Mouse (Mus musculus): ENCODE data around the gene Rsc1a1. TPM values are rescaled to one million over a fixed set of nuclear protein-coding genes. Genes with fewer than 3 reads are reported as not detected.

Gene Rsc1a1
- polyA plus RNA-seq, 1 experiment = 3.6 TPM

DNA sequence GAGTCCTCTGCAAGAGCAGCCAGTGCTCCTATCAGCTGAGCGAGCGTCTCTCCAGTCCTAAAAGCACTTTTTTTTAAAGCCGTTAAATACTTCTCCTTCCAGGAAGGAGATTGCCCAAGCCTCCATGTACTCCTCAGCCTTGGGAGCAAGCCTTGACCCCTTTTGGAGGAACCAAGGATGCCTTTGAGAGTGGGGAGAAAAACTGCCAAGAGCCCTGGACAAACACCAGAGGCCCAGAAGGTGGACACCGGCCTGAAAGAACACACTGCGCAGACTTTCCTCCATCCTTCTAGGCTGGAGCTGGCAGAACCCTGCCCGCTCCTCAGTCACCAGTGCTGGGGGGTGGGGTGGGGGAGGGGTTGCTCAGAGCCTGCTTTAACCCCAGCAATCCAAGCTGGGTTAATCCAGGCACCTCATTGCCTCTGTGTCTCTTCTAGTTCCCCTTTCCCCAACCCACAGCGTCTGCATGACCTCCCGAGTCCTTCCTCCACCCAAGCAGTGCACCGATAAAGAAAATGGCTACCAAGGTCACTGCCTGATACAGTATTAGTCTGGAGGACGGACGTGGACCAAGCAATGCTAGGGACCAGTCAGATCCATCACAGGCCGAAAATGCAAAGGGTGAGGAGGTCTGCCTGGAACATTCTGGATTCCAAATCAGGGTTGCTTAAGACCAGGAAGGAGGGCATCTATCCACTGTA, 29.3 kb downstream of the Rsc1a1 start:
- Histone ChIP-seq H3K36me3 (ENCODE audit: control insufficient read depth, insufficient read depth, low read length) (no peaks in the 10 kb centered on the region; the same call in 1 of the 2 replicates), H3K27me3 (ENCODE audit: control insufficient read depth, insufficient read depth, low read length) (no peaks in the 10 kb centered on the region), H3K27ac (ENCODE audit: control insufficient read depth, insufficient read depth, low read depth, low read length) (peak overlapping the region; percentile 66; the same call in 1 of the 2 replicates), H3K4me3 (ENCODE audit: control insufficient read depth, low read depth, low read length) (no peak overlapping the region), H3K4me1 (ENCODE audit: control insufficient read depth, insufficient read depth, low read length) (peaks cover 31% of the 10 kb centered on the region)
- TF ChIP-seq CTCF (IDR thresholded peaks at IDR 0.05; ENCODE audit: control insufficient read depth, insufficient read depth, insufficient replicate concordance, low read depth, low read length) = no peak
- no peak for TF ChIP-seq POLR2A (IDR thresholded peaks at IDR 0.05; ENCODE audit: control insufficient read depth, low read depth, low read length)

DNA sequence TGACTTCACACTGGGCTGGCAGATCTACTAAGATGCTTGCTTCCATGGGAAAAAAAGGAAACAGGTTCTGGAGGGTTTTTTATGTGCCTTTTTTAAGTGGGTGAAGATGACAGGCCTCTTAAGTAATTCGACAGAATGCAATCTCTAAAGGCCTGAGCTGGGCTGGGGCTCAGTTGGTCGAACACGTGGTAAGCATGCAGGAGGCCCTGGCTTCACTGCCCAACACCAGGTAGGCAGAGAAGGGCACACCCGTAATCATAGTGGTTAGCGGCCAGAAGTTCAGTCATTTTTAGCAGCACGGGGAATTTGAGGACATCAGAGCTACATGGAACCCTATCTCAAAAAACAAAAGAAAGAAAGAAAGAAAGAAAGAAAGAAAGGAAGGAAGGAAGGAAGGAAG, 30.9 kb downstream of the Rsc1a1 start:
- H3K27ac ChIP-seq (ENCODE audit: control insufficient read depth, insufficient read depth, low read depth, low read length) = no peak overlapping the region
- TF ChIP-seq POLR2A (IDR thresholded peaks at IDR 0.05; ENCODE audit: control insufficient read depth, low read depth, low read length) (no peak), CTCF (IDR thresholded peaks at IDR 0.05; ENCODE audit: control insufficient read depth, insufficient read depth, insufficient replicate concordance, low read depth, low read length) (no peak)
- H3K36me3 ChIP-seq (ENCODE audit: control insufficient read depth, insufficient read depth, low read length) = no peaks in the 10 kb centered on the region; the same call in 1 of the 2 replicates
- peaks cover 34% of the 10 kb centered on the region for H3K4me1 ChIP-seq (ENCODE audit: control insufficient read depth, insufficient read depth, low read length)
- H3K27me3 ChIP-seq (ENCODE audit: control insufficient read depth, insufficient read depth, low read length) = no peaks in the 10 kb centered on the region
- H3K4me3 ChIP-seq (ENCODE audit: control insufficient read depth, low read depth, low read length) = peak overlapping the region; percentile 56

GRCm38 (mm10) chr4:141653813-141654212, 31.6 kb downstream of the Rsc1a1 start:
- Histone ChIP-seq H3K4me3 (ENCODE audit: control insufficient read depth, low read depth, low read length) (peak overlapping the region; percentile 56), H3K27ac (ENCODE audit: control insufficient read depth, insufficient read depth, low read depth, low read length) (peak overlapping the region; percentile 25), H3K27me3 (ENCODE audit: control insufficient read depth, insufficient read depth, low read length) (no peaks in the 10 kb centered on the region), H3K36me3 (ENCODE audit: control insufficient read depth, insufficient read depth, low read length) (no peaks in the 10 kb centered on the region; the same call in 1 of the 2 replicates), H3K4me1 (ENCODE audit: control insufficient read depth, insufficient read depth, low read length) (peaks cover 34% of the 10 kb centered on the region)
- TF ChIP-seq POLR2A (IDR thresholded peaks at IDR 0.05; ENCODE audit: control insufficient read depth, low read depth, low read length) (no peak), CTCF (IDR thresholded peaks at IDR 0.05; ENCODE audit: control insufficient read depth, insufficient read depth, insufficient replicate concordance, low read depth, low read length) (no peak)

GRCm38 (mm10) chr4:141653044-141653443, 32.4 kb downstream of the Rsc1a1 start:
- peak overlapping the region; percentile 43 for H3K4me3 ChIP-seq (ENCODE audit: control insufficient read depth, low read depth, low read length)
- no peaks in the 10 kb centered on the region for H3K27me3 ChIP-seq (ENCODE audit: control insufficient read depth, insufficient read depth, low read length)
- peaks cover 30% of the 10 kb centered on the region for H3K4me1 ChIP-seq (ENCODE audit: control insufficient read depth, insufficient read depth, low read length)
- H3K36me3 ChIP-seq (ENCODE audit: control insufficient read depth, insufficient read depth, low read length) = no peaks in the 10 kb centered on the region; the same call in 1 of the 2 replicates
- TF ChIP-seq POLR2A (IDR thresholded peaks at IDR 0.05; ENCODE audit: control insufficient read depth, low read depth, low read length) (no peak), CTCF (IDR thresholded peaks at IDR 0.05; ENCODE audit: control insufficient read depth, insufficient read depth, insufficient replicate concordance, low read depth, low read length) (no peak)
- H3K27ac ChIP-seq (ENCODE audit: control insufficient read depth, insufficient read depth, low read depth, low read length) = no peak overlapping the region

- peak overlapping the region; percentile 19; the same call in 1 of the 2 replicates for H3K27ac ChIP-seq (ENCODE audit: control insufficient read depth, insufficient read depth, low read depth, low read length)
- peaks cover 25% of the 10 kb centered on the region for H3K4me1 ChIP-seq (ENCODE audit: control insufficient read depth, insufficient read depth, low read length)
- H3K4me3 ChIP-seq (ENCODE audit: control insufficient read depth, low read depth, low read length) = peak overlapping the region; percentile 79
- TF ChIP-seq CTCF (IDR thresholded peaks at IDR 0.05; ENCODE audit: control insufficient read depth, insufficient read depth, insufficient replicate concordance, low read depth, low read length) = no peak
- TF ChIP-seq POLR2A (IDR thresholded peaks at IDR 0.05; ENCODE audit: control insufficient read depth, low read depth, low read length) = peak; percentile 55
- no peaks in the 10 kb centered on the region for H3K36me3 ChIP-seq (ENCODE audit: control insufficient read depth, insufficient read depth, low read length)
- H3K27me3 ChIP-seq (ENCODE audit: control insufficient read depth, insufficient read depth, low read length) = no peaks in the 10 kb centered on the region
Measured at GRCm38 (mm10) chr4:141651944-141652343, 33.5 kb downstream of the Rsc1a1 start.

- Histone ChIP-seq H3K27ac (ENCODE audit: control insufficient read depth, insufficient read depth, low read depth, low read length) (no peak overlapping the region), H3K4me3 (ENCODE audit: control insufficient read depth, low read depth, low read length) (peak overlapping the region; percentile 79), H3K27me3 (ENCODE audit: control insufficient read depth, insufficient read depth, low read length) (no peaks in the 10 kb centered on the region), H3K4me1 (ENCODE audit: control insufficient read depth, insufficient read depth, low read length) (peaks cover 20% of the 10 kb centered on the region), H3K36me3 (ENCODE audit: control insufficient read depth, insufficient read depth, low read length) (no peaks in the 10 kb centered on the region)
- TF ChIP-seq CTCF (IDR thresholded peaks at IDR 0.05; ENCODE audit: control insufficient read depth, insufficient read depth, insufficient replicate concordance, low read depth, low read length) = no peak
- TF ChIP-seq POLR2A (IDR thresholded peaks at IDR 0.05; ENCODE audit: control insufficient read depth, low read depth, low read length) = no peak
Measured at GRCm38 (mm10) chr4:141651286-141651685, 34.1 kb downstream of the Rsc1a1 start.

GRCm38 (mm10) chr4:141649244-141649643, 36.2 kb downstream of the Rsc1a1 start:
- Histone ChIP-seq H3K36me3 (ENCODE audit: control insufficient read depth, insufficient read depth, low read length) (no peaks in the 10 kb centered on the region), H3K27ac (ENCODE audit: control insufficient read depth, insufficient read depth, low read depth, low read length) (no peak overlapping the region), H3K4me1 (ENCODE audit: control insufficient read depth, insufficient read depth, low read length) (peaks cover 17% of the 10 kb centered on the region), H3K4me3 (ENCODE audit: control insufficient read depth, low read depth, low read length) (no peak overlapping the region), H3K27me3 (ENCODE audit: control insufficient read depth, insufficient read depth, low read length) (no peaks in the 10 kb centered on the region)
- TF ChIP-seq CTCF (IDR thresholded peaks at IDR 0.05; ENCODE audit: control insufficient read depth, insufficient read depth, insufficient replicate concordance, low read depth, low read length) (no peak), POLR2A (IDR thresholded peaks at IDR 0.05; ENCODE audit: control insufficient read depth, low read depth, low read length) (no peak)

Data from testis, adult 2 months (tissue).